Mouse (Mus musculus) midbrain, embryonic 16.5 days (tissue): ENCODE measurements around the gene Slamf1. TPM values are rescaled to one million over a fixed set of nuclear protein-coding genes. Genes with fewer than 3 reads are reported as not detected.

Source experiments
- polyA plus RNA-seq: library from polyadenylated mRNA; unstranded; fragments of >200 nt; fragmentation: Nextera tagmentation; extraction: Ambion mirVana; gene quantifications from 2 replicates; pipeline ENCODE4 v1.2.1, GENCODE M21; 2015

Slamf1 gene
- polyA plus RNA-seq, 1 experiment from 2014 or later, result 0.19 TPM

Other genes starting within 250 kb of the Slamf1 start
- gene Itln1, start 231.8 kb upstream of the Slamf1 start, polyA plus RNA-seq, result not detected in 2 replicates
- gene Cd244a, start 207.9 kb upstream of the Slamf1 start, polyA plus RNA-seq, result not detected in 2 replicates
- gene Ly9, start 159.7 kb upstream of the Slamf1 start, polyA plus RNA-seq, result 0.11 and 0.14 TPM in 2 replicates
- gene Slamf7, start 114.1 kb upstream of the Slamf1 start, polyA plus RNA-seq, result not detected in 2 replicates
- gene Cd48, start 85.1 kb upstream of the Slamf1 start, polyA plus RNA-seq, result 0.57 and 1.0 TPM in 2 replicates
- gene Cd84, start 72.6 kb downstream of the Slamf1 start, polyA plus RNA-seq, result 0.80 and 1.0 TPM in 2 replicates
- gene Gm10521, start 128.5 kb downstream of the Slamf1 start, polyA plus RNA-seq, result not detected in 2 replicates
- not detected in 2 replicates for gene Slamf6, start 150.4 kb downstream of the Slamf1 start, polyA plus RNA-seq